Mouse (Mus musculus): ENCODE results near the gene Apoa5. TPM values are rescaled to one million over a fixed set of nuclear protein-coding genes. Genes with fewer than 3 reads are reported as not detected.
A peak's percentile ranks its signal among the peaks of the same experiment; 100 is the strongest.

Gene Apoa5
- not detected in 3 replicates for total RNA-seq (2017)

DNA sequence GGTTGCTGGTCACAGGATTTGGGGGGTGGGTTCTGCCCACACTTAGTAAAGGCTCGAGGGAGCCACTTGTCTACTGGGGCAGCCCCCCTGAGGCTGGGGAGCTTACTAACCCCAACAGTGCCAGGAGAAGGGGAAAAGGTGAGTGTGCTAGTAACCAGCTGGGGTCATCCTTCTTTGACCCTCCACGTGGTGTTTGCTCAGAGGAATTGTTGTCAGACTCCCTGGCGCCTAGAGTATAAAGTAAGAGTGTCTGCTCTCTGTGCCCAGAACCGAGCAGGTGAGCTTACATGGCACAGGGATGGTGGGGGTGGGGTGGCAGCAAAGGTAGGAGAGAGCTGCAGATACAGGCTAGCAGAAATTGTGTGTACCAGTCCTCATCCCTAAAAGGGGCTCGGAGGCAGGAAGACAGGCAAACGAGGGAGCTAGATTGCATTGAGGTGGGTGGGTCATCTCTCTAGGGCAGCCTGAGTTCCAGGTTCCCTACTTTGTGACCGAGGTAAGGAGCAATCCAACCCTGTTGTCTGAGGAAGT is at the start of gene Apoa5:
Apoa5 (plus strand) TSS at position 291 of the 531 bp plus-strand sequence.
- ATAC-seq (replicated peaks; ENCODE audit: insufficient number of reproducible peaks, low FRiP score, low TSS enrichment, poor library complexity, severe bottlenecking) = no peak

DNA sequence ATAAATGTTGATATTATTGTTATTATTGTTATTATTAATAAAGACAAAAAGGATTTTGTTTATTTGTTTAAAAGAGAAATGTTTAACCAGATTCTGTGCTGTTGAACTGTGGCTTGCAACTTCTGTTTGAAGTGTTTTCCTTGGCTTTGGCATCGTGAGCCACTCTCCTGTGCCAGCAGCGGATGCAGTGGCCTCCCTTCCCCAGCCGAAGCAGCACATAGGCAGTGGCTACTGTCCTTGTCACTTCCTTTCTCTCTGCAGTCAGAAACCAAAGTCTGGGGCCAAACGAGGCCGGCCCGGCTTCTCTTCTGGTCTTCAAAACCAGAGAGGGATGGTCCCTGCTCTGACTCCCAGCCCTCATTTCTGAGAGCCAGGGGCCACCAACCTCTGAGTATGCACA is 45.3 kb upstream of the Apoa5 start:
- no peak for ATAC-seq (replicated peaks; ENCODE audit: insufficient number of reproducible peaks, low FRiP score, low TSS enrichment, poor library complexity, severe bottlenecking)

DNA sequence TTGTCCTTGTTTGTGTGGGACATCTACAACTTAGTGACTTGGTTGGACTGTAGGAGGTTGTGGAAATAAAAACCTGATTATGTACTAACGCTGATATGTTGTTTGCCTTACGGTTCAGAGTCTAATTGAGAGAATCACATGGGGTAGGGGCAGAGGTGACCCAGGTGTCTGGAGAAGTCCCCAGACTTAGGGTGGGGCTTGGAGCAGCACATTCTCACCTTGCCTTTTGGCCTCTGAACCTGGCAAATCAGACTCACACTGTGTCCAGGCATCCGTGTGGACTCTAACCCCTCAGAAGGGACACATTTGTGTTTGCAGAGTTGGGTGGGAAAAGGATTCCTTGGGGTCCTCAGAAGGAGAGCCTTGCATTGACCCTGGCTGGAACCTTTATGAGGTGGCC is 44.3 kb upstream of the Apoa5 start:
- no peak for ATAC-seq (replicated peaks; ENCODE audit: insufficient number of reproducible peaks, low FRiP score, low TSS enrichment, poor library complexity, severe bottlenecking)

DNA sequence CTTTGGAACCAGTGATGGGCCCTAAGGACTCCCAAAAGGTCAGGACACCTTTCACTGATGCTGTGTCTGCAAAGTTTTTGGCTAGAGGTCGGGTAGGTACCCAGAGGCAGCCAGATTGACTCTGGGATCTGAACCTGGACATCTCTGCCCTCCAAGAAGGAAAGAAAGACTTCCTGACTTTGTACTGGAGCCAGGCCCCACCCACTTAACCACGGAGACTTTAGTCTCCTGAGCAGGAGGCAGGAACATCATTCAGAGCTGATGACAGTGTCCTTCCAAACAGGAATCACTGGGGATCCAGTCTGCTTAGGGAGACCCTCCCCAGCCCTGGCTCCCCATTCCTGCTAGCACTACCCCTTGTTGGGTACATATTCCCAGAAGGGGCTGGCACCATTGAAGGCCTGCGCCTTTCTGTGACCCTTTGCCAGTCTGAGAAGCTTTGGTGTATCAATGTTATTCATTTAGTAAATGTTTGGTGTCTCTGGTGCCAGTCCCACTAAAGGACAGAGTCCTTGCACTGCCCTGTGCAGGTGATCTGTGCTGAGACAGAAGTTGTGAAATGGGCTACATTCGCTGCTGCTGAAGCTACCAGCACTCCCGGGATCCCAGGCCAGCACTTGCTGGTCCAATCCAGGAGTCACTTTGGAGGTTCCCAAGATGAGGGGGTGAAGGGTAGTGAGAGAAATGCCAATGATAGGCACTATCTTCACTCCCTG is 43.3 kb upstream of the Apoa5 start:
- no peak for ATAC-seq (replicated peaks; ENCODE audit: insufficient number of reproducible peaks, low FRiP score, low TSS enrichment, poor library complexity, severe bottlenecking)

DNA sequence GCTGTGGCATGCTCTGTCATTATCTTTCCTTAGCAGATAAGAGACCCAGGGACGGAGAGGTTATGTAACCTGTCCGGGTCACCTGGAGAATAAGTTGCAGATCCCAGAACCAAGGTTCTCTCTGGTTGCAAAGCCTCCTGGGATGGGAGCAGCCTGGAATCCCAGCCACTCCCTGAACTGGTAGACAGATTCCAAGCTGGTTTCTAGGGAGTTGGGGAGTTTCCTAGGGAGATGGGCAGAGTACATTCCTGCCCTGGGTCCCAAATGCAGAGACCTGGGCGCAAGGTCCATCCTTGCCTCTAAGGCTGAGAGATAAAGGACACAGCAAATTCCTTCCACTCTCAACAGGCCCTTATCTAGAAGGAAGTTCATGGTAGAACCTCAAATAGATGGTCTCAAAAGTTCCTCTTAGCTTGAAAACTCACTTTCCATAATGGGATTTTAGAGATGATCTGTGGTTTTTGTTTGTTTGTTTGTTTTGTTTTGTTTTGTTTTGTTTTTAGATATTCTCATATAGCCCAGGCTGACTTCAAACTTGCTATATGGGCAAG is 41.3 kb upstream of the Apoa5 start:
- ATAC-seq (replicated peaks; ENCODE audit: insufficient number of reproducible peaks, low FRiP score, low TSS enrichment, poor library complexity, severe bottlenecking) = no peak

DNA sequence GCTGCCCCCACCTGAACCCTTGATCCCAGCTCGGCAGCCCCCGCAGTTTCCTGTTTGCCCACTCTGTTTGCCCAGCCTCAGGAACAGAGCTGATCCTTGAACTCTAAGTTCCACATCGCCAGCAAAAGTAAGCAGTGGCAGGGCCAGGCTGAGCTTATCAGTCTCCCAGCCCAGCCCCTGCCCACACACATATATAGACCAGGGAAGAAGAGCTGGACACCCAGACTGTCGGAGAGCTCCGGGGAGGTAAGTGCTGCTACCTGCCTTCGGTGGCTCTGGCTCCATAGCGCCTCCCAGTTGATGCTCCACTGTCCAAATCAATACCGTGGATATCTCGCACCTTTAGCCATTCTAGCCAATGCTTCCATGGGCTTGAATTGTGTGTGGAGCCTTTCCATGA is 39.9 kb upstream of the Apoa5 start, which contains the start of gene Apoa1:
Apoa1 (plus strand) TSS at position 90 of the 400 bp plus-strand sequence.
- ATAC-seq (replicated peaks; ENCODE audit: insufficient number of reproducible peaks, low FRiP score, low TSS enrichment, poor library complexity, severe bottlenecking) = no peak

DNA sequence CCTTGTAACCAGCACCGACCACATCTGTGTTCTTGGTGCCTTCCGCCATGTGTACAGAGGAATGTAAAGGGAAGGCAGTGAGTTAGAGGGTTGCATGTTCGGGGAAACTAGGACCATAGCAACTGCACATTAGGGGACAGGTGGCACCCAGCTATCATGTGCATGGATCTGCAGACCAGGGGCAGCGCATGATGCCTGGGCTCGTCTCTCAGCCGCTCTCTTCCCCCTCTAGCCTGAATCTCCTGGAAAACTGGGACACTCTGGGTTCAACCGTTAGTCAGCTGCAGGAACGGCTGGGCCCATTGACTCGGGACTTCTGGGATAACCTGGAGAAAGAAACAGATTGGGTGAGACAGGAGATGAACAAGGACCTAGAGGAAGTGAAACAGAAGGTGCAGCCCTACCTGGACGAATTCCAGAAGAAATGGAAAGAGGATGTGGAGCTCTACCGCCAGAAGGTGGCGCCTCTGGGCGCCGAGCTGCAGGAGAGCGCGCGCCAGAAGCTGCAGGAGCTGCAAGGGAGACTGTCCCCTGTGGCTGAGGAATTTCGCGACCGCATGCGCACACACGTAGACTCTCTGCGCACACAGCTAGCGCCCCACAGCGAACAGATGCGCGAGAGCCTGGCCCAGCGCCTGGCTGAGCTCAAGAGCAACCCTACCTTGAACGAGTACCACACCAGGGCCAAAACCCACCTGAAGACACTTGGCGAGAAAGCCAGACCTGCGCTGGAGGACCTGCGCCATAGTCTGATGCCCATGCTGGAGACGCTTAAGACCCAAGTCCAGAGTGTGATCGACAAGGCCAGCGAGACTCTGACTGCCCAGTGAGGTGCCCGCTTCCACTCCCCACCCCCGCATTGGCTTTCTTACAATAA is 38.6 kb upstream of the Apoa5 start:
- no peak; the same call in 1 of the 2 replicates for ATAC-seq (replicated peaks; ENCODE audit: insufficient number of reproducible peaks, low FRiP score, low TSS enrichment, poor library complexity, severe bottlenecking)

DNA sequence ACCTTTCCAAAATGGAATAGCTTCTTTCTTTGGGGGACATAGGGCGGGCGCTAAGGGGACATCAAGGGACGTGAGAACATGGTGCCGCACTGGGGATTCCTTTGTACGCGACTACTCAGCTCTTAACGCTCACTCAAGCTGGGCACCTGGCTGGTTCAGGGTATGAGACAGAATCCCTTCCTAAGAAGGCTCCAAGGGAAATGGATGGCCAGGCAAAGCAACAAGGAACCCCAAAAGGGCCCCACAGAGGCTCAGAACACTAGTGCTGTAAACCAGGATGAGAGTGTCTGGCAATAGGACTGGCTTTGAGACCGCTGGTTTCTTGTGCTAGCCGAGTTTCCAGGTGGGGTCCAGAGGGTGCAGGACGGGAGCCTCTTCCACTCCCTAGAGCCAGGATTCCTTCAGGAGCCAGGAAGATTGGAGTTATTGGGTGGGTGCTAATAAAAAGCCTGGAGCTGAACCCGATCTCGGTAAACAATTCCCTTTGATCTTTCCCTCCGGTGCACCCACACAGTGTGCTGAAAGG is 37.9 kb upstream of the Apoa5 start:
- ATAC-seq (replicated peaks; ENCODE audit: insufficient number of reproducible peaks, low FRiP score, low TSS enrichment, poor library complexity, severe bottlenecking) = no peak

DNA sequence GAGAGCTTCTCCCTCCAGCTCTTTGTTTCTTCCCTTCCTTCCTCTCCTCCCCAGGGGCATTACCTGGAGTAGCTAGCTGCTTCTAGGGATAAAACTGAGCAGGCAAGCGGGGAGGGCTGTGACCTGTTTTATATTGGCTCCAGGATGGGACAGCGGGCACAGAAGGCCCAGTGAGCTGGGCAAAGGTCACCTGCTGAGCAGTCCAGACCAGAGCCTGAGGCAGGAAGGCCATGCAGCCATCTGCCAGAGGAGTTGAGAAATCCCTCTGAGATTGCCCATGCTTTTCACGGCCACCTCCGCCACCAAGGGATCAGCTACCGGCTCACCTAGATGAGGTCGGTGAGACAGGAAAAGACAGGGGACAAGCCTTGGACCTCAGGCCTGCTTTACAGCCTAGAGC is 33.2 kb upstream of the Apoa5 start:
- ATAC-seq (replicated peaks; ENCODE audit: insufficient number of reproducible peaks, low FRiP score, low TSS enrichment, poor library complexity, severe bottlenecking) = no peak

DNA sequence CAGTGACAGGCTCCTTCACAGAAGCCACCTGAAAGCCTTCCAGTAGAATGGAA is 33.0 kb upstream of the Apoa5 start, which contains the start of gene Apoc3:
Apoc3 (minus strand) TSS at position 41 of the 53 bp plus-strand sequence.
- no peak for ATAC-seq (replicated peaks; ENCODE audit: insufficient number of reproducible peaks, low FRiP score, low TSS enrichment, poor library complexity, severe bottlenecking)

DNA sequence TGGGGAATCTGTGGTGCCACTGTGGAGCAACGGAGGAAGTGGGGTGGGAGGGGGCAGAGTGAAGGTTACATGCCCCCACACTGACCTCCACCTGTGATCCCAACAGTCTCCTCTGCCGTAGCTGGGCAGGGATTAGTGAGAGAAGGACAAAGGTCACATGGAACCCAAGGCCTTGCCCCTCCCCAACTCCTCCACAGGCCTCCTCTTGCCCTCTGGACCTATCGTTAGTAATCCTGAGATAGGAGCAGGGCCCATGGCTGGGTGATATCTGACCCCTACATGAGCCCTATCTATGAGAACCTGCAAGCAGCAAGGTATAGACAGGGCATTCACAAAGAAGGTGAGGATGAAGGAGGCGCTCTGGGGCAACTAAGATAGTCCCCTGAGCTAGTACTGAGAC is 32.8 kb upstream of the Apoa5 start:
- no peak for ATAC-seq (replicated peaks; ENCODE audit: insufficient number of reproducible peaks, low FRiP score, low TSS enrichment, poor library complexity, severe bottlenecking)

DNA sequence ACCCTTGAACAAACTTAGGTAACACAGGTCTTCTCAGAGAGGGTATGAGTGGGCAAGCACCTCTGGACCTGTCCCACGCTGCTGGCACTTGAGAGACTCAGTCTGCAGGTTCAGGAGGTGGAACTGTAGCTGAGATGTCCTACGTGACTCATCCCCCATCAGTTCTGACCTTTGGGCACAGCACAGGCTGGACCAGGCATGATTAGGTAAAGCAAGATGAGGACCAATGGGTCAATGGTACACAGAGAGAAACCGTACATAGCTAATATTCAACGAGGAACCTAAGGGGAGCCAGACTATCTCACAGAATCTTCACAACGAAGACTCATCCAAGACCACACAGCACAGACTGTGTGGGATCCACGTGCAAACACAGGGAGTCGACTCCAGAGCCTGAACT is 29.6 kb upstream of the Apoa5 start:
- ATAC-seq (replicated peaks; ENCODE audit: insufficient number of reproducible peaks, low FRiP score, low TSS enrichment, poor library complexity, severe bottlenecking) = no peak

DNA sequence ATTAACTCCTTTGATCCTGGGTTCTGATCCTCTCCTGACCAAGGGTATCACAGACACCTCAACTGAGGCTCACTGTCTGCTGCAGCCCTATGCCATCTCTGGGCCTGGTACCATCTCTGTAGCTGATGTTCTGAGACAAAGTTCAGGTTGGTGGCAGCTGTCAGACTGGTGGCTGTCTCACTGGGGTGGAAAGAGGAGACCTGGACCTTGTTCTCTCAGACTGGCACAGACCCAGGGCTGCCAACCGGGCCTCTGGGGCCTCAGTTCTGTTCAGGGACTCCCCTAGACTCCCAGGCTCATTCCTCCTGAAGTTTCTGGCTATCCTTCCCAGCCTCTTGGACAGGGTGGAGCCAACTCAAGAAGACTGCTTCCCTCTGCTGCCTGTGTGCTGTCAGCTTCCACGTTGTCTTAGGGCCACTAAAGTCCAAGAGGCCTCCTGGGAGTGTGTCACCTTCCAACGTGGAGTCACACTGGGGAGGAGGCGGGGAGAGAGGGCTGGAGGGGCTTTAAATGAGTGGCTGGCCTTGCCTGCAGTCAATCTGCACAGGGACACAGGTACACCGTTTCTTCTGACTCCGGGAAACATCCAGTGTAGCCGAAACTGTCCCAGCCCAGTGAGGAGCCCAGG is 27.8 kb upstream of the Apoa5 start, which contains the start of gene Apoa4:
Apoa4 (plus strand) TSS at position 171 of the 628 bp plus-strand sequence.
- no peak for ATAC-seq (replicated peaks; ENCODE audit: insufficient number of reproducible peaks, low FRiP score, low TSS enrichment, poor library complexity, severe bottlenecking)

DNA sequence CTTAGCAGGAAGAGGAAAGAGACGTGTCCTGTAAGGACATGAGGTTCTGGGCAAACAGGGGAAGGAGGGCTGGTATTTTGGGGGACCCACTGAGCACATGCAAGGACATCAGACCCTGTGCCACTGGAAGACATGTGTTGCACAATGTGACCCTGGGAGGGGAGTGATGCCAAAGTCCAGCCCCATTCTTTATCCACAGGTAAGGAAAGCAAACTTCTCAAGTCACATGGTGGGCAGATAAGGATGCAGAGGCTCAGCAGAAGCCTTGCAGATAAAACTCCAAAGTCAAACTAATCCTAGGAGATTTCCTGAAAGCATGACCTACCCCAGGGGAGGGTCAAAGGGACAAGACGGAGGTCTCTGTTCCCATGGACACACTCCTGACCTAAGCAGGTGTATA is 26.6 kb upstream of the Apoa5 start:
- ATAC-seq (replicated peaks; ENCODE audit: insufficient number of reproducible peaks, low FRiP score, low TSS enrichment, poor library complexity, severe bottlenecking) = no peak

DNA sequence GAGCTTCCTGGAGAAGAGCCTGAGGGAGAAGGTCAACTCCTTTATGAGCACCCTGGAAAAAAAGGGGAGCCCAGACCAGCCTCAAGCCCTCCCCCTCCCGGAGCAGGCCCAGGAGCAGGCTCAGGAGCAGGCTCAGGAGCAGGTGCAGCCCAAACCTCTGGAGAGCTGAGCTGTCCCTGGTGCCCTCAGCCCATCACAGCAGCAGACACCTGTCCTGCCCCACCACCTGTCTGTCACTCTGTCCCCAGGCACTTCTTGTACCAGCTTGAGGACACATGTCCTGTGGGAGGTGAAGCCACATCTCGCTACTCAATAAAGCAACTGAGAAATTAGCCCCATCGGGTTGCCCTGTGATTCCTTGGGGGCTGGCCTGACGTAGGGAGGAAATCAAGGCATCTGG is 25.3 kb upstream of the Apoa5 start:
- ATAC-seq (replicated peaks; ENCODE audit: insufficient number of reproducible peaks, low FRiP score, low TSS enrichment, poor library complexity, severe bottlenecking) = no peak

DNA sequence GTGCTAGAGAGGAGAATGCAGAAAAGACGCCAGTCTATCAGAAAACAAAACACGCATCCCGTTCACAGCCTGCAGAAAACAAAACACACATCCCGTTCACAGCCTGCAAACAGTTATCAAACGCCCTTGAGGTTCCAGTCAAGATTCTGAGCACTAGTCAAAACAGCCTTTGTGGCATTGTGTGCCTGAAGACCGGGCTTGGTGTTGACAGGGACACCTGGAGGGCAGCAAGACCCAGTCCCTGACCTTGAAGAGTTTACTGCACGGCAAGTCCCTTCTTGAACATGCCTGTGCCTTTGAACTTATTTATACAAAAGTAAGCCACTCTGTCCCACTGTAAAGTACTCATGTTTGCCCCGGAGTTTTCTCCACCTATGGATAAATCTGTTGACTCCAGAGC is 24.8 kb upstream of the Apoa5 start:
- ATAC-seq (replicated peaks; ENCODE audit: insufficient number of reproducible peaks, low FRiP score, low TSS enrichment, poor library complexity, severe bottlenecking) = no peak

DNA sequence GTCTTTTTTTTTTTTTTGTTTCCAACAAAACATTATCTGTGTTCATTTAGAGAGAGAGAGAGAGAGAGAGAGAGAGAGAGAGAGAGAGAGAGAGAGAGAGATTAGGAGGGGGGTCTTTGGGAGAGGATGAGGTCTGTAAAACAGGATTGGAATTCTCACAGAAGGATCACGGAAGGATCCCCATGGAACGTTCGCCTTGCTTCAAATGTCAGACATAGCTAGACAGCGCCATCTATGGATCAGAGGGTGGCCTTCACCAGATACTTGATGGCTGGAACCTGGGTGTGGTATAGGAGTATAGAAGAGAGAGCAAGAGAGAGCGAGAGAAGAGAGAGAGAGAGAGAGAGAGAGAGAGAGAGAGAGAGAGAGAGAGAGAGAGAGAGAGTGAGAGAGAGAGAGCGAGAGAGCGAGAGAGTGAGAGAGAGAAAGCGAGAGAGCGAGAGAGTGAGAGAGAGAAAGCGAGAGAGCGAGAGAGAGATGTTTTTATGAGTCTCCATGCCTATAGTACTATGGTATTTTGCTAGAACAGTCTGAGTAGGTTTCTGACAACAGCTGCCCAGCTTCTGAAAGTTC is 21.6 kb upstream of the Apoa5 start:
- ATAC-seq (replicated peaks; ENCODE audit: insufficient number of reproducible peaks, low FRiP score, low TSS enrichment, poor library complexity, severe bottlenecking) = peak; percentile 60; the same call in 1 of the 2 replicates

DNA sequence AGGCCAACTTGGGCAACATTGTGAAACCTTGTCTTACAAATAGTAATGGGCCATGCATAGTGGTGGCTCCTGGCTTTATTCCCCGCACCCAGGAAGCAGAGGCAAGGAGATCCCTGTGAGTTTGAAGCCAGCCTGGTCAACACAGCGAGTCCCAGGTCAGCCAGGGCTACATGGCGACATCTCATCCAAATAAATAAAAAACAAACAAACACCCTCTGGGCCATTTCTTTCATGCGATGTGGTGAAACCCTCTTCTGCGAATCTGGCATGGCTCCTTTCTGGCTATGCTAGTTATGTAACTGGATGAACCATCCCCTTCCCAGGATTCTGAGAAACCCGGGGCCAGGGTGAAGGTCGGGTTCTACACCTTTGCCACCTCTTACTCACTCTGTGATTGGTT is 12.3 kb upstream of the Apoa5 start:
- ATAC-seq (replicated peaks; ENCODE audit: insufficient number of reproducible peaks, low FRiP score, low TSS enrichment, poor library complexity, severe bottlenecking) = no peak
